Mouse (Mus musculus) frontal cortex, postnatal 10 days (tissue): ENCODE results near the gene Gm20388.

Experiments used
- DNase-seq, 2 experiments: peaks; one replicate each; pipeline ENCODE4 v3.0.0; 2022; ENCODE audit warnings: low spot score in 2 of 2, mixed read lengths in 1 of 2

The Gm20388 gene

GRCm38 (mm10) chr8:122020050-122020771 is 2109.6 kb downstream of the Gm20388 start:
- no peak for DNase-seq

GRCm38 (mm10) chr8:122021725-122022124 is 2111.1 kb downstream of the Gm20388 start:
- DNase-seq, result no peak

GRCm38 (mm10) chr8:122022274-122022673 is 2111.6 kb downstream of the Gm20388 start:
- DNase-seq, result no peak

DNA sequence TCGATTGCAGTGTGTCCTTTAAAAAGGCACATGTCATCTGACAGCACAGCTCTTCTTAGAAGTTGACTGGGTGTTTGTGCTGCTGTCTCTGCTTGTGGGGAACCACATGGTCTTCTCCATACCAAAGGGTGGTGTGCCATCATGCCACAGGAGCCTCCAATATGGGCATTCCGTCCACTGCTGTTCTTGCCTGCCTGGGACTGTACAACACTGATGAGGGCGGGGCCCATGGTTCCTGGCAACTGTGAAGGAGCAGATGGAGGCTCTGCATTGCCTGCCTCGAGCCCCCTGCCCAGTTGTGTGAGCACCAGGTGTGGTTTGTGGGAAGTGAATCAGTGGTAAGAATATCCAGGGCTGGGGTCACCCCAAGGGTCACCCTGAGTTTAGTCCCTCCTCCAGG is 2112.1 kb downstream of the Gm20388 start:
- no peak for DNase-seq

- no peak for DNase-seq
Observed at GRCm38 (mm10) chr8:122025546-122025945, 2114.9 kb downstream of the Gm20388 start.

- no peak for DNase-seq
Observed at GRCm38 (mm10) chr8:122028116-122028515, 2117.5 kb downstream of the Gm20388 start.

DNA sequence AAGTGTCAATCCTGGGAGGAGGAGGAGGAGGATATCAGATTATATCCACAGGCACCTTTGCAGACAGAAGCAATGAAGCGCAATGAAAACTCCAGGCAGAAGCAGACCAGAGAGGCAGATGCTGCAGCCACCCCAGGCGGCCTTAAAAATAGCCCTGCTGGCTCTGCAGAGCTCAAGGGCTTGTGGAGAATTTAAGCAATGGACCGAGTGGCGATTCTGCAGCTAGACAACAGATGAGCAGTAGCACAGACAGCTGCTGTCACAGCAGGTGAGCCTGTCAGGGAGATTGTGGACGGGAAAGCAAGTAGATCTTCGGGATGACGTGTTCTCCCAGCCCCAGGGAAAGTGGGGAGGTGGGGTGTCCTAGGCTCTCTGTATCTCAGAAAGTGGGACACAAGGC is 2120.3 kb downstream of the Gm20388 start:
- no peak for DNase-seq

GRCm38 (mm10) chr8:122032741-122033140 is 2122.1 kb downstream of the Gm20388 start:
- no peak for DNase-seq

- no peak for DNase-seq
Observed at GRCm38 (mm10) chr8:122035543-122035942, 2124.9 kb downstream of the Gm20388 start.

- no peak for DNase-seq
Observed at GRCm38 (mm10) chr8:122036325-122036724, 2125.7 kb downstream of the Gm20388 start.

DNA sequence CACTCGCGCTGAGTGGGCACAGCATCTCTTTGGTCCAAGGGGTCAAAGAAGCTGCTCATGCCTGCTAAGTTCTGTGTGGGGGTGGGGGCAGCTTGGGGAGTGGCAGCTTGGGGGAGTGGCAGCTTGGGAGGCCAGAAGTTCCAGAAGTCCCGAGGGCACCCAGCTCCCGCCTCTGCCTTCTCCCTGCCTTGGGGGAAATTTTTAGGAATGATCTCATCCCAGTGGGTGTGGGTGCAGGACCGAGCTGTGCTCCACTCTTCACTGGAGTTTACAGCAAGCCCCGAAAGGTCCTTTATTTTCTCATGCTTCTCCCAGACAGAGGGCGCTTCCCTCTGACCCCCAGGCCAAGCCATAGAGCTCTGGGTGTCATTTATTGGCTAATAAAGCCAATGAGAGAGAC is 2126.6 kb downstream of the Gm20388 start:
- no peak for DNase-seq

DNA sequence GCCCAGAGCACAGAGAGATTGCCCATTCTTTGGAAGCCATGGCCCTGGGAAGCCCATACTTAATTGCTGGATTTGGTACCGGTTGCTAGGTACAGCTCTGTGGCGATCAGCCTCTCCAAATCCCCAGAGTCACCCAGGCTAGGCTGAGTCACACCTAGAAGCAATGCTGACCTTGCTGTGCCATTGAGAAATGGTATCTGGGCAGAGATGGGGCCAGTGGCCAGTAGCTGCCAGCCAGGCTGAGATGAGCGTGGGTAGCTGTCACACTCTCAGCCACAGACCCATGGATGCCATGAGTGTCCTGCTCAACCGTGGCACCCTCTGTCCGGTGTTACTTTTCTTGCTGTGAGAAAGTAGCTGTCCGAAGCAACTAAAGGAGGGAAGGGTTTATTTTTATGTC is 2127.4 kb downstream of the Gm20388 start:
- no peak for DNase-seq

- DNase-seq, result no peak
Observed at GRCm38 (mm10) chr8:122039452-122039851, 2128.8 kb downstream of the Gm20388 start.

GRCm38 (mm10) chr8:122047206-122047870 is 2136.7 kb downstream of the Gm20388 start:
- DNase-seq, result no peak

DNA sequence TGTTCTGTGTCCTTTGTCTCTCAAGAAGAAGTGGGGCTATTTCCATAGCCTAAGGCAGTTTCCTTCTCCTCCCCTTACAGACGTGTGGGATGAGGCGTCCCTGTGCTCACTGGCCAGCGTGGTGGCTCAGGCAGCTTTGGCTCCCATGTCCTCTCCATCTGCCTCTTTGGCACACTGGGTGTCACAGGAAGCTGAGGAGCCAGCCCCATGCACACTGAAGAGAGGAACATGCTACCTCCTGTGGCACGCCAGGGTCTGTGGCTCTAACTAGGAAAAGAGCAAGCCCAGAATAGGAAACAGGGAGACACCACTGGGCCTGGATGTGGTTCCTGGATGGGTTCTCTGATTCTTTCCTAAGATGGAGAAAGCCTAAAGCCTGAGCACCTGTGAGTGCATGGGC is 2138.6 kb downstream of the Gm20388 start:
- DNase-seq, result no peak

- DNase-seq, result no peak
Observed at GRCm38 (mm10) chr8:122049923-122050322, 2139.3 kb downstream of the Gm20388 start.

DNA sequence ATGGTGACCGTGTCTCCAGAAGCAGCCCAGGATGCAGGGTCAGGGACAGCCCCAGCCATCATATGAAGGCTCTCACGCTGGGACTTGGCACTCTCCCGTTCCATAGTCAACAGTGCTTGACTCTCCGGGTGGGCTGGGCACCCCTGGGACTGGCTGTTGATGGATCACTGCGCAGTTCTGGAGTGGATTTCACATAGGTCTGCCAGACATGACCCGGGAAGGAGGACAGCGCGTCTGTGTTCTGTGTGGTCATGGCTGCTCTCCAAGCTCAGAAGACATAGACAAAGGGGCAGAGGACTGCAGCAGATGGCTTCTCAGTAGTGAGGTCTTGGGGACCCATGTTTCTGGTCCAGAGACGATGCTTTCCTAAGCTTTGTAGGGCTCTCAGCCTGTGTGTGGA is 2140.0 kb downstream of the Gm20388 start:
- no peak for DNase-seq

GRCm38 (mm10) chr8:122055321-122055720 is 2144.7 kb downstream of the Gm20388 start:
- no peak for DNase-seq

DNA sequence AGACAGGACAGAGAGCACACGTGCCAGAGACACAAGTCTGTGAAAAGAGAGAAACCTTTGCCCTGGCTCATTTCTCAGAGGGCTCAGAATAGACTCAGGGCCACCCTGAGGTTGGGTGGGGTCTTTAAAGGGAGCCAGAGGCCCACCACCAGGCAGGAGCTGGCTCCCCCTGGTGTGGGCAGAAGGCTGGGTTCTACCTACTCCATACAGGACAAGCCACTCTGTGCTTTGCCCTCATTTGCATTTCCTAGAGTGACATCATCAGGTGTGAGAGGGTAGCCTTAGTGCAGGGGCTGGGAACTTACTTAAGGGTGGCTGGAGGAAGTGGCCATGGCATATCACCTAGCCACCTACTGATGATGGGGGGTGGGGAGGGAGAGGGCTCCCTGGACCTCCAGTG is 2145.5 kb downstream of the Gm20388 start:
- no peak for DNase-seq

GRCm38 (mm10) chr8:122056882-122057281 is 2146.2 kb downstream of the Gm20388 start:
- DNase-seq, result no peak

- DNase-seq, result no peak
Observed at GRCm38 (mm10) chr8:122058510-122058909, 2147.9 kb downstream of the Gm20388 start.

GRCm38 (mm10) chr8:122058951-122059350 is 2148.3 kb downstream of the Gm20388 start:
- DNase-seq, result no peak

DNA sequence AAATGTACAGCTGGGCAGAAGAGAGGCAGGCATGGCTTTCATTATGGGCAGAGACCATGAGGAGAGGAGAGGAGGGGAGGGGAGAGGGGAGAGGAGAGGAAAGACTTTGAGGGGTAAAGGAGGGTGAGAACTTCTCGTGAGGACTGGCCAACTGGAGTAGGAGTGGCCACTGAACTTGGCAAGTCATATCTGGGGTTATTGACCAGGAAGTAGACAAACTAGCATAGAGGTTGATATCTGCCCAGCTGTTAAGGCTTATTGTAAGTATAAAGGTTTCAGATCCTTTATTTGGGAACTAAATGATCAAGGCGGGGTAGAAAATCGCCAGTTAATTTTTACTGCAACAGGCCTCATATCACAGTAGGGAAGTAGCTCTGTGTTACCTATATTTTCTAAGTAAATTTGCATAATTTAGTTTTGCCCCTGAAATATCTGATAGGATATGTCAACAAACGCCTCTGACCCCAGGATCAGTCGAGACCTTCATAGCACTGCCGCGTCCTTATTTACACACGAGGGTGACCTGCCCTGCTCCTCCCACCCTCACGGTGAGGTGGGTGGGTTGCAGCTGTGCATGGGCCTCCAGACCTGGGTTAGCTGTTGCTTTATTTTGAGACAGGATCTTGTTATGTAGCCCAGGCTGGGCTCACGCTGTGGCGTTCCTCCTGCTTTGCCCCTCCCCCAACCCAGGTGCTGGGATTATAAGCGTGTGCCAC is 2152.0 kb downstream of the Gm20388 start:
- no peak for DNase-seq
